Mouse (Mus musculus): Measurements from ENCODE around the gene Rab21.
"Not testable (repeated sequence)": the region's sequence is repeated elsewhere in the genome, so short reads cannot be mapped to it uniquely, and the experiment has no call there.

Gene Rab21

GRCm38 (mm10) chr10:115328514-115328913 is 13.1 kb upstream of the Rab21 start:
- DNase-seq (ENCODE audit: low spot score in 2 of 2) = peak; percentile 72 to 73

GRCm38 (mm10) chr10:115323295-115323694 is 7.9 kb upstream of the Rab21 start:
- DNase-seq (ENCODE audit: low spot score in 2 of 2) = peak in 1 of 2 experiments; percentile 59

- no peak for DNase-seq (ENCODE audit: low spot score in 2 of 2)
Measured at GRCm38 (mm10) chr10:115321317-115322035, 6.1 kb upstream of the Rab21 start.

- not testable (repeated sequence) for DNase-seq (ENCODE audit: low spot score in 2 of 2)
Measured at GRCm38 (mm10) chr10:115318388-115318787, 3.0 kb upstream of the Rab21 start.

GRCm38 (mm10) chr10:115316313-115316712 is 919 bp upstream of the Rab21 start:
- DNase-seq (ENCODE audit: low spot score in 2 of 2) = no peak

- peak in 1 of 2 experiments; percentile 51 for DNase-seq (ENCODE audit: low spot score in 2 of 2)
Measured at GRCm38 (mm10) chr10:115314582-115315452, 577 bp downstream of the Rab21 start.

- DNase-seq (ENCODE audit: low spot score in 2 of 2) = no peak
Measured at GRCm38 (mm10) chr10:115314287-115314581, 1.2 kb downstream of the Rab21 start.

GRCm38 (mm10) chr10:115313641-115314286 is 1.6 kb downstream of the Rab21 start:
- DNase-seq (ENCODE audit: low spot score in 2 of 2) = no peak

- DNase-seq (ENCODE audit: low spot score in 2 of 2) = peak; percentile 45 to 59
Measured at GRCm38 (mm10) chr10:115312732-115313131, 2.7 kb downstream of the Rab21 start.

GRCm38 (mm10) chr10:115312194-115312593 is 3.2 kb downstream of the Rab21 start:
- no peak for DNase-seq (ENCODE audit: low spot score in 2 of 2)

- no peak for DNase-seq (ENCODE audit: low spot score in 2 of 2)
Measured at GRCm38 (mm10) chr10:115311263-115311965, 4.0 kb downstream of the Rab21 start.

- no peak for DNase-seq (ENCODE audit: low spot score in 2 of 2)
Measured at GRCm38 (mm10) chr10:115309191-115309590, 6.2 kb downstream of the Rab21 start.

GRCm38 (mm10) chr10:115307331-115307875 is 8.0 kb downstream of the Rab21 start:
- no peak for DNase-seq (ENCODE audit: low spot score in 2 of 2)

- DNase-seq (ENCODE audit: low spot score in 2 of 2) = no peak
Measured at GRCm38 (mm10) chr10:115298683-115299082, 16.7 kb downstream of the Rab21 start.

GRCm38 (mm10) chr10:115297582-115297981 is 17.8 kb downstream of the Rab21 start:
- no peak for DNase-seq (ENCODE audit: low spot score in 2 of 2)

GRCm38 (mm10) chr10:115296401-115296935 is 18.9 kb downstream of the Rab21 start:
- no peak for DNase-seq (ENCODE audit: low spot score in 2 of 2)

GRCm38 (mm10) chr10:115295162-115295561 is 20.2 kb downstream of the Rab21 start:
- DNase-seq (ENCODE audit: low spot score in 2 of 2) = no peak

GRCm38 (mm10) chr10:115294715-115295114 is 20.7 kb downstream of the Rab21 start:
- DNase-seq (ENCODE audit: low spot score in 2 of 2) = no peak

- no peak for DNase-seq (ENCODE audit: low spot score in 2 of 2)
Measured at GRCm38 (mm10) chr10:115293946-115294345, 21.4 kb downstream of the Rab21 start.

GRCm38 (mm10) chr10:115290671-115291070 is 24.7 kb downstream of the Rab21 start:
- no peak for DNase-seq (ENCODE audit: low spot score in 2 of 2)

GRCm38 (mm10) chr10:115288856-115289255 is 26.5 kb downstream of the Rab21 start:
- DNase-seq (ENCODE audit: low spot score in 2 of 2) = no peak
